Mouse (Mus musculus): Measurements from ENCODE around the gene Hpse2.

DNA sequence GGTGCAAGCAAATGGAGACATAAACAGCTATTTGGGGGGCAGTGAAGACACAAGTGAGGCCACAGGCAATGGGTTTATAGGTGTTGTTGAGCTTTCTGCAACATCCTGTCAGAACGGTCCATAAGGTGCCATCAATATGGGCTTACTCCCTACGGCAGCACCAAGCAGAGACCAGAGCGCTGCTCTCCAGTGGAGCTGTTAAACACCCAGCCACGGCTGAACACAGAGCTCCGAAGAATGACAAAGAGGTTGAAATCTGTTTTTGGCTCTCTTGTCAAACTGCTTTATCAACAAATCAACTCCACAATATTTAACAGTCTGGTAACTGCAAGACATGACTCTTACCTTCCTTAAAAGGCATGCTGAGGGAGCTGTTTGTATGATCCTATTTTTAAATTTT, 537.7 kb downstream of the Hpse2 start:
- TF ChIP-seq CTCF (IDR thresholded peaks at IDR 0.05; ENCODE audit: low read depth) (no peak), EP300 (IDR thresholded peaks at IDR 0.05; ENCODE audit: low read depth) (no peak)

All from liver, embryonic 14.5 days (tissue).